Mouse (Mus musculus) cerebellum, adult (tissue): ENCODE measurements around the gene Gm5741.
"Not testable (repeated sequence)": the region's sequence is repeated elsewhere in the genome, so short reads cannot be mapped to it uniquely, and the experiment has no call there.

Experiments
- ATAC-seq: cut with Nextera tagmentation; 2 replicates; pipeline ENCODE4 v1.9.2; 2017; ENCODE audit warnings: mild to moderate bottlenecking, moderate library complexity, mixed read lengths; ENCODE audit not compliant: insufficient number of reproducible peaks, low FRiP score, low TSS enrichment

The Gm5741 gene

DNA sequence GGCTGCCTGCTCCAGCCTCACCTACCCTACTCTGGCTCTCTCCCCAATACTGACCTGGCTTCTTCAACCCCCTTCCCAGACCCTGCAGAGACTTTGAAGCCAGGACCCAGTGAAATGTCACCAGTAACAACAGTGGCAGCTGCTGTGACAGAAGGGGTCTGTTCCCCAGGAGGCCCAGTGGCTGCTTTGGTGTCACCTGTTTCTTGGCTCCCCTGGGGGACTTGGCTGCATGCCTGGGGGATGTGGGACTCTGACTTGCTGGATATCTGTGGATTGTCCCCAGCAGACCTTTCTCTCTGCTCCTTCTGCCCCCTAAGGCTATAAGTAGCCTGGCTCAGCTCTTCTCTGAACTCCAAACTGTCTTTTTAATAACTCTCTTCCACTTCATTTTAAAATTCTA, at the start of gene Gm5741:
TSS of gene Gm5741 (minus strand) at position 1 of the 400 bp plus-strand sequence.
- no peak for ATAC-seq

DNA sequence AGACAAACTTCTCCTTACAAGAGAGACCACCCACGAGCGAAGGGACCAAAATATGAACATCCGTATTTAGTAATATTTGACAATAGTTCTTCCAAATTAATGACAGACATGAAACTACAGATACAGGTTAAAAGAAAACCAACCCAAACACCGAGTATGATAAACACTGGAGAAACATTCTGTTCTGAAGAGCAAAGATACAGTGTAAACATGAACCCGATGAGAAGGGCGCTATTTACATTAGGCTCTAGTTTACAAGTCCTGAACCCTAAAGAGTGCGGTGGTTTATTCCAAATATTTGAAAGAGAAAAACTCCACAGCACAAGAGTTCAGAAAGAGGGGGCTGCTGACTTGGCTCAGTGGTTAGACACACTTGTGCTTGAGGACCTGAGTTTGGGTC, 49.2 kb upstream of the Gm5741 start:
- ATAC-seq = no peak

DNA sequence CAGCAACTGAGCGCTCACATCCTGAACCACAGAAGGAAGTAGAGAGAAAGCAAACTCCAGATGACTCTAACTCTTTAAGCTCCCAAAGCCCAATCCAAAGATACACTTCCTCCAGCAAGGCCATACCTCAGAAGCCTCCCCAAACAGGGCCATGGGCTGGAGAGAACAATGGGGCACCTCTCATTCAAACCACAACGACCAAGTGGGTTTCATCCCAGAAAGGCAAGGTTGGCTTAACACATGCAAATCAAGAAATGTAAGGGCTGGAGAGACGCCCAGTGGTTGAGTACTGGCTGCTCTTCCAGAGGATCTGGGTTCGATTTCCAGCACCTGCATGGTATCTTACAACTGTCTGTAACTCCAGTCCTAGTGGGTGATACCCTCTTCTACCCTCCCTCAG, 47.7 kb upstream of the Gm5741 start:
- ATAC-seq = no peak

DNA sequence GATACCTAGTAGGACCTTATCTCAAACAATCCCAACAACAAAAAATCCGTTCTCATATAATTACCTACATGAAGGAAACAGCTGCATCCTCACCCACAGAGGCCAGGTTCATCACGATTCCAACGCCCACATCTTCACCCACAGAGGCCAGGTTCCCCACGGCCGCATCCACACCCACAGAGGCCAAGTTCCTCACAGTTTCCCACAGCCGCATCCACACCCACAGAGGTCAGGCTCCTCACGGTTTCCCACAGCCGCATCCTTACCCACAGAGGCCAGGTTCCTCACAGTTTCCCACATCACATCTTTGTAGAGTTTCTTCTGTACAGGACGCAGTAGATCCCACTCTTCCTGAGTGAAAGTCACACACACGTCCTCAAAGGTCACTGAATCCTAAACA, 45.5 kb upstream of the Gm5741 start:
- ATAC-seq = no peak

DNA sequence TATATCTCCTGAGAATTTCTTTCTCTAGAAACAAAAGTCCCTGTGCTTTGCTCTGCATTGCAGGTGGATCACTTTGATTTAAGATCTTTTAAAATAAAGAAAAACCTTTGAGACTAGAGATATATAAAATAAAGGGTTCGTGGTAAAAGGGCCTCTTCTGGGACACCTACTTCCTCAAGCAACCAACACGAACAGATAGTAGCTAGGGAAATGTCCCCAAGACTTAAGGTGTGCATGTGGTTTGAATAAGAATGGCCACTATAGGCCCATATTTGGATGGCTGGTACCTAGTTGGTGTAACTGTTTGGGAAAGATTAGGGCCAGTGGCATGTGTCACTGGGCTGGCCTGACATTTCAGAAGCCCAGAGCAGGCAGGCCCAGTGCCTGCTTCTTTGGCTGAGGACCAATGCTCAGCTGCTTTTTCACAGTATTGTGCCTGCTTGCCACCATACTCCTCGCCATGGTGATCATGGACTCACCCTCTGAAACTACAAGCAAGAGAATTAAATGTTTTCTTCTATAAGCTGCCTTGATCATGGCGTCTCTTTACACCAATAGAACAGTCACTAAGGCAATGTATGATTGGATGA, 32.4 kb upstream of the Gm5741 start:
- no peak for ATAC-seq

DNA sequence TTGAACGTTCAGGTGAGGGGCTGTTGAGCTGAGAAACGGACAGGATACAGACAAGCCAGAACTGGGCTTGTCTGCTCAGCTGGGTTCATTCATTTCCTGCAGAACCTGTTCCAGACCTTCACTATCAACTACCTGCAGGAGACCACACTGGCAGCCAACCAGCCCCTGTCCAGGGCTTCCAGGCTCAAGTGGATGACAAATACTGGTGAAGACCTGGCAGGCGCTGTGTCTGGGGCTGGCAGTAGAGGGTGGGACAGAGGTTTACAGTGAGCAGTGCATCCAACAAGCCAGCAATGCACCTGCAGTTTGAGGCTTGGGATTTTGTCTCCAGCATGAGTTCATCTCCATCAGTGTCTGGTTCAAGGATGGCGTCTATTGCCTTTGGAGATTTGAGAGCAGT, 29.1 kb upstream of the Gm5741 start:
- no peak for ATAC-seq

DNA sequence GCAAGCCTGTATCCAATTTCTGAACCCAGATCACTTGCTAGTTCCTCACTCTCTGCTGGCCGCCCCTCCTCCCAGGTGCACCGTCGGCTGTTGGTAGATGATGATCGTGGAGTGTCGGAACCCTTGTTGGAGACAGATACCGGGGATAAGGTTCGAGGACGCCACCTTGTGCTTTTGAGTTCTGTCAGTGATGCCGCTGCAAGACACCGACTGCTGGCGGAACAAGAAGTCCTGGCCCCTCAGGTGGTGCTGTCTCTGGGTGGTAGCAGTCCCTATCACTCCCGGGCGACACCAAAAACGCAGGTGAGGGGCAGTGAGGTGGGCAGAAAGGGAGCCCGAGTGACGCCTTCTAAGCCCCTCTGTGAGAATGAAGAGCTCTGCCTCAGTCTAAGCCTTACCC, 28.4 kb upstream of the Gm5741 start:
- no peak for ATAC-seq

DNA sequence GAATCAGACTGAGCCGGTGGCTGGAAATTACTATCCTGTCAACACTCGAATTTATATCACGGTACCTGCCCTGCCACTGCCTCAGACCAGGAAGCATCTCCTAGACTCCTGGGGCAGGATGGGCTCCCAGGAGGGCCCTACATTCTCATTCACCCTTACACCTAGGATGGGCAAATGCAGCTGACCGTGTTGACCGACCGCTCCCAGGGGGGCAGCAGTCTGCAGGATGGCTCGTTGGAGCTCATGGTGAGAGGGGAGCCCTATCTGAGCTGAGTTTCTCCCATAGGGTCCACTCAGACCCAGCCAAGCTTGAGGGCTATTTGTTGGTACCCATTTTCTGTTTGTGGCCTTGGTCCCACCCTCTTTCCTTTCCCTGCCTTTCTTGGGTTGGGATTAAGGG, 27.8 kb upstream of the Gm5741 start:
- ATAC-seq = no peak

DNA sequence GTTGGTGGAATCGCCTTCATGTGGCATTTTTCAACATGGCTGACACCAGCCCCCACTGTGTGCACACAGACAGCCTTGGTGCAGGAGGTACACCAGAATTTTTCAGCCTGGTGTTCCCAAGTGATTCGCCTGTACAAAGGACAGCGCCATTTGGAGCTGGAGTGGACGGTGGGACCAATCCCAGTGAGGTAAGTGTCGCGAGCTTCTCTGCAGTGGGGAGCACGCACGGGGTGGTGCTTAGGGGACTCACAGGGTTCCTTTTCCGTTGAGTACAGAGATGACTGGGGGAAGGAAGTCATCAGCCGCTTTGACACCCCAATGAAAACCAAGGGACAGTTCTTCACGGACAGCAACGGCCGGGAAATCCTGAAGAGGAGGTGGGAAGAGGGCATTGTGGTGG, 27.3 kb upstream of the Gm5741 start:
- no peak for ATAC-seq

DNA sequence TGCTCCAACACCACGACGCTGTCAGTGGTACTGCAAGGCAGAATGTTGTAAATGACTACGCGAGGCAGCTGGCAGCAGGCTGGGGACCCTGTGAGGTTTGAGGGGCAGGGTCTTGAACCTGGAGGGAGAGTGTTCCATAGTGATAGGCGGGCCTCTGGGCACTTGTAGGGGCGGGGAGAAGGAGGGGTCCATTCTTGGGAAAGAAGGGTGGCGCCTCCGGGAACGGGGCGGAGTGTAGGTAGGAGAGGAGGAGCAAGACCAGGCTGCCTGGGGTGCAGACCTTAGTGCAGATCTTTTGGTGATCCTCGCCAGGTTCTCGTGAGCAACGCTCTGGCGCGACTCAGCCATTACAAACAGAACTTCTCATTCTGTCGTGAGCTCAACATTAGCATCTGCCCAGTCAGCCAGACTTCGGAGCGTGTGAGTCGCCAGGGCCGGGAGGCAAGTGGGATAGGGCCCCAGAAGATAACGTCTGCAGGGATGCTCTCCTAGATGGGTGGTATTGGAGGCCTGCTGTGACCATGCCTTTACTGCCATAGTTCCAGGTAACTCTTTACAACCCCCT, 23.8 kb upstream of the Gm5741 start:
- ATAC-seq = no peak

DNA sequence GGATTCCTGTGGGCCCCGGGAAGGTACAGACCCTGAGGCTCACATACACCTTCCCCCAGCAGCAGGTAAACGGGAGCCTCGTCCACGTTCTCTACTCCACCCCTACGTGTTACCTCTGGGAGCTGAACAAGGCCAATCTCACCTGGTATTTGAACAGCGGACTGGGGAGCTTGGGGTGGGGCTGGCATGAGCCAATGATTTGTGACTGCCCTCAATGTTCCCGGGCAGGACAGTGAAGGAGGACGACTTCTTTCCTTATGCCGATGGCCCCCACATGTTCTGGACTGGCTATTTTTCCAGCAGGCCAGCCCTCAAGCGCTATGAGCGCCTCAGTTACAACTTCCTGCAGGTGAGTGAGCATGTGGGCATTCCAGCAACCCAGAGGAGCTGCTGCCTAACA, 23.1 kb upstream of the Gm5741 start:
- ATAC-seq = no peak

DNA sequence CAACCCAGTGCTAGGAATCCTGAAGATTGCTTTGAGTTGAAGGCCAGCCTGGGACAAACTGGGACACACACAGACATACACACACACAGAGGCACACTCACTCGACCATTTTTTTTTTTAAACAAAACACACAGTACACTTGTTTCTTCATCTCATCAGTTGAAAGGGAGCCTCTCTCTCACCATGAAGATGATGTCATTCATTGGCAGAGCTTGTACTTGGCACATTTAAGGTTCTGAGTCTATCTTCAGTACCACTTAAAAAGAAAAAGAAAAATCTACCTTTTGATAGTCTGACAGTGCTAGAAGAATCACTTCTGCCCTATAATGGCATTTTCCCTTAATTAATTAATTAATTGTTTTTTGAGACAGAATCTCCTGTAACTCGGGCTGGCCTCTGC, 21.0 kb upstream of the Gm5741 start:
- no peak for ATAC-seq

DNA sequence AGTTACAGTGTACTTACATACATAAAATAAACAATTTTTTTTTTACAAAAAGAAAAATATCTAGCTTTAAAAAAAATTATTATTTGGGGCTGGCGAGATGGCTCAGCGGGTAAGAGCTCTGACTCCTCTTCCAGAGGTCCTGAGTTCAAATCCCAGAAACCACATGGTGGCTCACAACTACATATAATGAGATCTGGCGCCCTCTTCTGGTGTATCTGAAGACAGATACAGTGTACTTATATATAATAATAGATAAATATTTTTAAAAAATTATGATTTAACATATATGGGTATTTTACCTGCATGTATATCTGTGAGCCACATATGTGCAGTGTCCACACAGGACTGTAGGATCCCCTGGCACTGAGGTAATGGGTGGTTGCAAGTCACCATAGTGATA, 18.5 kb upstream of the Gm5741 start:
- no peak for ATAC-seq

DNA sequence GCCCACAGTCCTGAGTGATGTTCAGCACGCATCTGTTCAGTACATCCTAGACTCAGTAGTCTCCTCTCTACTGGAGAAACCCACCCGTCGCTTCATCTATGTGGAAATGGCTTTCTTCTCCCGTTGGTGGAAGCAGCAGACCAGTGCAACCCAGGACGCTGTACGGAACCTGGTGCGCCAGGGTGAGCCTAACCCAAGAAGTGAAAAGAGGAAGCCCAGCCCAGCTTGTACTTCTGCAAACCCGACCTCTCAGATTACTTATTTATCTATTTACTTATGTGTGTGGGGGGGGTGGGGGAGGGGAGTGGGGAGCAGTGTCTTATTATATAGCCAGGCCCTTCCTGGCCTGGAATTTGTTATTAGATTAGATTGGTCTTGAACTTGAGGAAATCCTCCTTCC, 16.9 kb upstream of the Gm5741 start:
- no peak for ATAC-seq

DNA sequence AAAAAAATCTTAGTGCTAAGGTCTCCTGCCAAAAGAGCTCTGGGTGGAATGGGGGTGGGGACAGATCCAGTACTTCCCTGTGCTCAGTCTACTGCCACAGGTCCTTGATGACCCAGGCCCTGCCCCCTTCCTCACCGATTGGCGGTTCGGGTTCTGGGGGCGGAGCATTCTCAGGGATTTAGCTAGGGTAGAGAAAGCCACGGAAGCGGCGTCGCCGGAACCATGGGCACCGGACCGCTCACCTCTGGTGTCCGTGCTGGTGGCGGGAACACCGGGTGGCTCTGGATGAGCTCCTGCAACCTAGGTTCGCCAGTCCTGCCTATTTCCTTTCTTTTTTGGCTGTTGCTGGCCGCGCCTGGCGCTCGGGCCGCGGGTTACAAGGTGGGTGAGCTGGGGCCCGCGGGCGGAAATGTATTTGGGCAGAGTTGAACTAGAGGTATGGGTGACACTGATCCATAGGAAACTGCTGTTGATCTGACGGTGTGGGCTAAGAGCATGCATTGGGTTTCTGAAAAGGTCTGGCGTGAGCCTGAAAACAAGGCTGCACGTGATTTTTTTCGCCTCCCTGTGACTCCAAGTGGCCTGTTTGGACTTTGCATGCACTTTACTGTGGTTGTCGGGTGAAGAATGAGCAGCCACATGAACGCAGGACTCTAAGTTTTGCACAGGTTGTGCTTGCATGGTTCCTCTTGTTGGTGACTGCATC, 15.5 kb upstream of the Gm5741 start, which contains the start of gene Man2b1:
TSS of gene Man2b1 (plus strand) at position 163 of the 706 bp plus-strand sequence.
- ATAC-seq = peak; percentile 93

DNA sequence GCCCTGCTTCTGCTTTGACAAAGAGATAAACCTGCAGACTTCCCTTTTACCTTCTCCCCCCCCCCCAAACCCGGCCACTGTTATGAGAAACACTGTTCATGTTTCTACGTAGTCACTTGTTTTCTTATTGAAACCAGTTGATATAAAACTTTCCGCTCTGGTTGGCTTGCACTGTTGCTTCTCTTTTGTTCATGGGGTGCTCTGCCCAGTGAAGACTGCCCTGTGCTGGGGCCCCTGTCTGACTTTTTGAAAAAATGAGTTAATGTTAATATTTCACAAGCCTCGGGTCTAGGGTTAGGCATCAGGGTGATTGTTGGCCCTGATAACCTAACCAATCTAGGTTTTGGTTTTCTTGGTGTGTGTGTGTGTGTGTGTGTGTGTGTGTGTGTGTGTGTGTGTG, 14.4 kb upstream of the Gm5741 start:
- ATAC-seq = not testable (repeated sequence)

DNA sequence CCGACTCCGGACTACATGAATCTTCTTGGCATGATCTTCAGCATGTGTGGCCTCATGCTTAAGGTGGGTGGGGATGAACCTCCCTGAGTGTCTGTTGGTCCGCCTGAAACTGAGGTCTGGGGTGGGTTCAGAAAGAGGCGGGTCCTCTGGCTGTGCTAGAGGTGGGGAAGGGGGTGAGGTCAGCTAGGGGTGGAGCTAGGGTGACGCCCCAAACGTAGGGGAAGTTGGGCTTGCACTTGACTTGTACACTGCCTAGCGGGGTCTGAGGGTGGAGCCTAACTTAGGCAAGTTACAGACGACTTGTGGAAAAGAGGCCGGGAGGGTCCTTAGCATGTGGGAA, 13.4 kb upstream of the Gm5741 start, which contains the start of gene Wdr83:
TSS of gene Wdr83 (minus strand) at position 91 of the 340 bp plus-strand sequence.
- no peak for ATAC-seq

DNA sequence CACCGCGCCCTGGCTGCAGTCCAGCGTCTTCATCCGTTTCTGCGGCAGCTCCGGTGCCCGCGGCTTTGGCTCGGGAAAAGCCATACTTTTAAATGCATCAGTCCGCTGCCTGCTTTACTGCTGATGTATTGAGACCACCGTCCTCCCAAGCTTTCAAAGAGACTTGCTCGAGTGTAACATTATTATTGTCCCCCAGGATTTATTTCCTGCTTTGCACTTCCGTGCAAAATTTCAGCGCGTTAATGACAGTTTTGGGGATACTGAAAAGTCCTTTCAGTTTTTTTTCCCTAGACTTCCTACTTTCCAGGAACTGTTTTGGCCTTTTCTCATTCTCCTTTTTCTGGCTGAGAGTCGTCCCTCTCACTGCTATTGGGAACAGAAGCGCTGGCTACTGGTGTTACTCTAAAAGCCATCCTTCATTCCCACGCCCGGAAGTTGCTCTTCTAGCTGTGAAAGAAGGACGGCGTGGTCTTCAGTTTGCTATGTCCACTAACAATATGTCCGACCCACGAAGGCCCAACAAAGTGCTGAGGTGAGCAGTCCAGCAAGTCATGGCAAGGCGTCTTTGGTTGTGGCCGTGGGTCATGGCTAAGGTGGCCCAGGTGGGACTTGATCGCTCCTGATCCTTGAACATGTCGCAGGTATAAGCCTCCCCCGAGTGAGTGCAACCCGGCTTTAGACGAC, 12.9 kb upstream of the Gm5741 start, which contains the start of gene Wdr83os:
TSS of gene Wdr83os (plus strand) at position 209 of the 684 bp plus-strand sequence.
- no peak for ATAC-seq

DNA sequence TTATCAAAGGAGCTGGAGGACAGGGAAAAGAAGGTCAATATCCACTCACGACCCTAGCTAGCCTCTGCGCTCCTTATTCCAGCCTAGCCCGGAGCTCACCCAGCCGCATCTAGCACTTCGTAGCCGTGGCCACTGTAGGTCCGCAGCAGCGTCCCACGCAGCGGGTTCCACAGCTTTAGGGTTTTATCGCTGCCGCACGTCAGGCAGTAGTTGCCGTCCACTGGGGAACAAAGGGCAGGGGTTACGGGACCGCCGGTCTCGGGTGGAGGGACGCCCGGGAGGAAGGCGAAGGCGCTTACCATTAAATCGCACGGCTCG, 12.4 kb upstream of the Gm5741 start:
- no peak for ATAC-seq

DNA sequence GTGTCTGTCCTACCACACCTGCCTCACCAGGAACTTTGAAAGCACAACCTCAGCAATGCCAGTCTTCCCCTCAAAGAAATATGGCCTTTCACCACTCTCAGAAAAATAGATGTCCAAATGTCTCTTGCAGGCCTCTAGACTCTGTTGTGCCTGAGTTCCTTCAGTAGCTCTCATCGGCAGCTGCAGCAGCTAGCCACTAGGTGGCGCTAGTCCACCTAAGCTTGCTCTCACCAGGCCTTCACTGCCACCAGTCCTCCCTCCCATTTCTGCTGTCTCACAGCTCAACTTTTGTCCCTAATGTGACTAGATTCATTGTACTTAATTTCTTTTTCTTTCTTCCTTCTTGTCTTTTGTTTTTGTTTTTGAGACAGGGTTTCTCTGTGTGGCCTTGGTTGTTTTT, 9.2 kb upstream of the Gm5741 start:
- ATAC-seq = peak; percentile 43; the same call in 1 of the 2 replicates

DNA sequence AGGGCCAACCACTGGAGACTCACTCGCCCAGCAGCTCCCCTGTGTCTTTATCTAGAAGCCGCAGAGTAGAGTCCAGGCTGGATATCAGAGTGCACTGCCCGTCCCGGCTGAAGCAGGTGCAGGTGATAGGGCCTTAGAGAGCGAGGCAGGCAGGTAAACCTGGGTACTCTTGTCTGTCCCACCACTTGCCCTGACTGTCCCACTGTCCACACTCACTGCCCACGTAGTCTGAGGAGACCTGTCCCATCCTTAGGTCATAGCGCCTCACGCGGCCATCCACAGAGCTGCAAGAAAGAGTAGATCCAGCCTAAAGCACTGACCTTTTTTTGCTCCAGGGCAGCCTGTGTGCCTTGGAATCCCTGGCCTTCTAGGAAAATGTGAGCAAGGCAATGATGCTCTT, 8.2 kb upstream of the Gm5741 start:
- ATAC-seq = no peak
